In genomic region chr16:44242633-44243032, GRCm38 (mm10) we compare ENCODE assay signal across 9 mouse cellular contexts.
DNase-seq lines count a peak whose midpoint lies in the region; ATAC-seq and TF ChIP-seq lines count a peak whose summit lies in the region.
"Had no signal": no experiment of that assay in that cellular context is flagged by ENCODE, and none has a peak within 500 bp of the region (broad histone marks: within the 10 kb centered on the region; RNA-seq: fewer than 3 reads in every experiment).

No protein-coding gene starts in this region.

- 0 out of 2 replicates have a peak, but pooled peaks have one; percentile 40 for ATAC-seq in kidney, embryonic 15.5 days (replicated peaks; ENCODE audit: low FRiP score)
- peak; percentile 68 for ATAC-seq in liver, embryonic 11.5 days (replicated peaks; ENCODE audit: low FRiP score)

- no peaks in the 10 kb centered on the region for H3K9me3 ChIP-seq in kidney, embryonic 15.5 days (replicated peaks)
- H3K9me3 ChIP-seq in liver, embryonic 11.5 days (ENCODE audit: control insufficient read depth, low read length) = no peaks in the 10 kb centered on the region
- H3K9me3 ChIP-seq: embryonic facial prominence, embryonic 13.5 days had no signal

- no peak overlapping the region for H3K4me3 ChIP-seq in heart, adult 2 months
- no peak overlapping the region for H3K4me3 ChIP-seq in kidney, embryonic 15.5 days (replicated peaks)
- H3K4me3 ChIP-seq in liver, embryonic 11.5 days (ENCODE audit: low read depth, low read length) = no peak overlapping the region
- H3K4me3 ChIP-seq: embryonic facial prominence, embryonic 13.5 days had no signal

- WGBS in heart, adult 2 months = 3% methylated on average over 1 of the region's 1 CpGs
- WGBS in kidney, embryonic 15.5 days = 2% methylated on average over 1 of the region's 1 CpGs
- WGBS in liver, embryonic 11.5 days = 3% methylated on average over 1 of the region's 1 CpGs

- TF ChIP-seq CTCF in heart, adult 2 months (IDR thresholded peaks at IDR 0.05) = peak; percentile 82

- peak; percentile 87 for TF ChIP-seq EP300 in heart, adult 2 months (IDR thresholded peaks at IDR 0.05; ENCODE audit: insufficient read depth, low read depth, low read length)

- no peak overlapping the region for H3K4me2 ChIP-seq in kidney, embryonic 15.5 days
- no peak overlapping the region for H3K4me2 ChIP-seq in liver, embryonic 11.5 days
- H3K4me2 ChIP-seq: embryonic facial prominence, embryonic 13.5 days had no signal

- TF ChIP-seq POLR2A in heart, adult 2 months (IDR thresholded peaks at IDR 0.05; ENCODE audit: insufficient read depth, low read depth, low read length) = no peak

- no peaks in the 10 kb centered on the region for H3K36me3 ChIP-seq in heart, adult 2 months (ENCODE audit: control insufficient read depth, insufficient read depth, low read length)
- H3K36me3 ChIP-seq in kidney, embryonic 15.5 days = no peaks in the 10 kb centered on the region
- H3K36me3 ChIP-seq in liver, embryonic 11.5 days (ENCODE audit: control insufficient read depth, insufficient read depth, low read length) = no peaks in the 10 kb centered on the region
- H3K36me3 ChIP-seq: embryonic facial prominence, embryonic 13.5 days had no signal

- no peaks in the 10 kb centered on the region for H3K79me2 ChIP-seq in heart, adult 2 months (replicated peaks; ENCODE audit: control insufficient read depth, insufficient read depth, low read length)

- no peaks in the 10 kb centered on the region for H3K4me1 ChIP-seq in heart, adult 2 months (ENCODE audit: control insufficient read depth, insufficient read depth, low read length)
- 0 out of 2 replicates have a peak, but pooled peaks cover 2% of the 10 kb centered on the region for H3K4me1 ChIP-seq in kidney, embryonic 15.5 days
- H3K4me1 ChIP-seq in liver, embryonic 11.5 days (replicated peaks; ENCODE audit: control insufficient read depth, insufficient read depth, low read length) = no peaks in the 10 kb centered on the region

- intact Hi-C loops in heart, adult 2 months (cut with DNase I) = loop anchor here (1.0 to 5.0 kb wide), 2 partner anchors 70 to 120 kb away; partner anchors contain the start of gene Usf3

- no peak overlapping the region for H3K9ac ChIP-seq in heart, adult 2 months (ENCODE audit: low read depth, low read length)
- no peak overlapping the region for H3K9ac ChIP-seq in kidney, embryonic 15.5 days
- H3K9ac ChIP-seq in liver, embryonic 11.5 days (ENCODE audit: low read depth, low read length) = no peak overlapping the region
- H3K9ac ChIP-seq: embryonic facial prominence, embryonic 13.5 days had no signal

- peak; percentile 67 for DNase-seq in A20 (ENCODE audit: low read depth, low spot score)
- DNase-seq in adrenal gland, adult 18-20 months (ENCODE audit: low spot score in 2 of 2) = peak; percentile 71 to 73
- DNase-seq in embryo, embryonic 10 days (ENCODE audit: low spot score) = peak; percentile 89
- DNase-seq in heart, adult 2 months = peak; percentile 65 to 78
- peak; percentile 60 for DNase-seq in liver, embryonic 11.5 days (ENCODE audit: low spot score)
- DNase-seq in monocyte, adult 2 months (ENCODE audit: low read depth in 1 of 2, low spot score in 2 of 2) = peak; percentile 30 to 49
- DNase-seq in spleen, adult 18-20 months = peak; percentile 50 to 70

- H3K27me3 ChIP-seq in heart, adult 2 months (ENCODE audit: control insufficient read depth, insufficient read depth, low read length) = no peaks in the 10 kb centered on the region
- H3K27me3 ChIP-seq in kidney, embryonic 15.5 days = no peaks in the 10 kb centered on the region
- no peaks in the 10 kb centered on the region for H3K27me3 ChIP-seq in liver, embryonic 11.5 days (replicated peaks; ENCODE audit: control insufficient read depth, insufficient read depth, low read length)
- H3K27me3 ChIP-seq: embryonic facial prominence, embryonic 13.5 days had no signal

- no peak overlapping the region for H3K27ac ChIP-seq in heart, adult 2 months
- no peak overlapping the region for H3K27ac ChIP-seq in kidney, embryonic 15.5 days
- no peak overlapping the region for H3K27ac ChIP-seq in liver, embryonic 11.5 days (ENCODE audit: low read depth, low read length)
- H3K27ac ChIP-seq: embryonic facial prominence, embryonic 13.5 days had no signal
